ENCODE assay signal across 8 mouse cellular contexts in genomic region chr19:5804371-5804899, GRCm38 (mm10). TPM values are rescaled to one million over a fixed set of nuclear protein-coding genes. Genes with fewer than 3 reads are reported as not detected.
DNase-seq lines count a peak whose midpoint lies in the region; ATAC-seq lines count a peak whose summit lies in the region.

No protein-coding gene starts in this region.

- peak overlapping the region; percentile 77 for H3K9ac ChIP-seq in hindbrain, embryonic 13.5 days
- H3K9ac ChIP-seq in midbrain, embryonic 14.5 days (replicated peaks; ENCODE audit: low read length), result peak overlapping the region; percentile 72

- H3K27me3 ChIP-seq in hindbrain, embryonic 13.5 days, result no peaks in the 10 kb centered on the region
- H3K27me3 ChIP-seq in midbrain, embryonic 14.5 days (ENCODE audit: control insufficient read depth, insufficient read depth, low read length), result no peaks in the 10 kb centered on the region

- H3K4me3 ChIP-seq in brown adipose tissue, adult 24 weeks (ENCODE audit: insufficient read depth, low read depth, low read length), result peak overlapping the region; percentile 60; the same call in 1 of the 2 replicates
- peak overlapping the region; percentile 87; the same call in 1 of the 2 replicates for H3K4me3 ChIP-seq in hindbrain, embryonic 13.5 days
- H3K4me3 ChIP-seq in midbrain, embryonic 14.5 days (replicated peaks; ENCODE audit: low read depth, low read length), result 0 out of 2 replicates have a peak overlapping the region, but pooled peaks have one; percentile 74

- H3K27ac ChIP-seq in brown adipose tissue, adult 24 weeks (replicated peaks; ENCODE audit: low read depth, low read length), result peak overlapping the region; percentile 97
- H3K27ac ChIP-seq in hindbrain, embryonic 13.5 days, result peak overlapping the region; percentile 100
- peak overlapping the region; percentile 100 for H3K27ac ChIP-seq in midbrain, embryonic 14.5 days (replicated peaks; ENCODE audit: low read depth, low read length)

- H3K36me3 ChIP-seq in hindbrain, embryonic 13.5 days, result no peaks in the 10 kb centered on the region
- H3K36me3 ChIP-seq in midbrain, embryonic 14.5 days (ENCODE audit: control insufficient read depth, insufficient read depth, low read length), result no peaks in the 10 kb centered on the region

- peak; percentile 40 for DNase-seq in kidney, adult 18-20 months
- no peak for DNase-seq in kidney, postnatal 36 days
- peak; percentile 51 to 61 for DNase-seq in B cell, adult 2 months
- DNase-seq in midbrain, embryonic 14.5 days, result no peak
- no peak for DNase-seq in layer of hippocampus, adult 9-10 months (ENCODE audit: low spot score)

- H3K9me3 ChIP-seq in hindbrain, embryonic 13.5 days, result no peaks in the 10 kb centered on the region
- no peaks in the 10 kb centered on the region for H3K9me3 ChIP-seq in midbrain, embryonic 14.5 days (ENCODE audit: control insufficient read depth, low read length)

- H3K4me2 ChIP-seq in hindbrain, embryonic 13.5 days, result peak overlapping the region; percentile 99
- peak overlapping the region; percentile 93 for H3K4me2 ChIP-seq in midbrain, embryonic 14.5 days (ENCODE audit: low read length)

- peaks cover 30% of the 10 kb centered on the region for H3K4me1 ChIP-seq in brown adipose tissue, adult 24 weeks (ENCODE audit: control insufficient read depth, insufficient read depth, insufficient read length, low read length)
- H3K4me1 ChIP-seq in hindbrain, embryonic 13.5 days (replicated peaks), result peaks cover 50% of the 10 kb centered on the region
- H3K4me1 ChIP-seq in midbrain, embryonic 14.5 days (ENCODE audit: control insufficient read depth, insufficient read depth, low read length), result peaks cover 36% of the 10 kb centered on the region

- 37% methylated on average over 8 of the region's 8 CpGs for WGBS in hindbrain, embryonic 13.5 days
- WGBS in midbrain, embryonic 14.5 days, result 44% methylated on average over 8 of the region's 8 CpGs

- no peak for ATAC-seq in hindbrain, embryonic 13.5 days (ENCODE audit: low FRiP score)
- no peak for ATAC-seq in midbrain, embryonic 14.5 days (ENCODE audit: low FRiP score, low TSS enrichment)
- no peak for ATAC-seq in erythroid progenitor cell, adult 5-6 weeks (replicated peaks; ENCODE audit: low FRiP score, poor library complexity, severe bottlenecking)

RNA-seq across cellular contexts. Expression of gene Scyl1, which starts 33.2 kb away (rescaled TPM):
- 49.2 and 54.3 TPM in 2 replicates for polyA plus RNA-seq in brown adipose tissue, adult 24 weeks (2012; ENCODE audit: insufficient read depth, insufficient read length, missing spikeins)
- 67.6 and 72.4 TPM in 2 replicates for polyA plus RNA-seq in hindbrain, embryonic 13.5 days (2015; fragmentation: Nextera tagmentation; extraction: Ambion mirVana)
- polyA plus RNA-seq in midbrain, embryonic 14.5 days (2014; fragmentation: Nextera tagmentation; extraction: Ambion mirVana), result 73.5 and 78.2 TPM in 2 replicates
- total RNA-seq in erythroid progenitor cell, adult 5-6 weeks (2015; ENCODE audit: low replicate concordance), result 18.4 and 24.1 TPM in 2 replicates
- total RNA-seq in erythroid progenitor cell, adult 5-6 weeks (2017; ENCODE audit: low replicate concordance), result 17.2 and 17.3 TPM in 2 replicates

Comparison
In these comparisons a context has a peak if more than half of its experiments do, and no peak if none do; other contexts are left out.
1. DNase-seq: peak in kidney, adult 18-20 months (single experiment) and B cell, adult 2 months (2 of 2); none in kidney, postnatal 36 days (0 of 2), midbrain, embryonic 14.5 days (single experiment) and layer of hippocampus, adult 9-10 months (single experiment).
2. Peak in every context shown above with its lines, with median percentiles within 50 percentile points of each other: H3K27ac ChIP-seq and H3K4me3 ChIP-seq.